Mouse (Mus musculus) lung, adult 10 weeks (tissue): Measurements from ENCODE around the gene Hoxb3. TPM values are rescaled to one million over a fixed set of nuclear protein-coding genes. Genes with fewer than 3 reads are reported as not detected.

Experiments used
- polyA plus RNA-seq: library from polyadenylated mRNA; stranded (reverse); fragments of 350-450 nt; fragmentation: Illumina TruSeq; extraction: RNeasy Lipid Tissue Mini Kit (QIAGEN cat#74804); gene quantifications from one replicate; pipeline ENCODE4 v1.2.3, GENCODE M21; 2014; ENCODE audit warnings: low read depth, low replicate concordance; ENCODE audit not compliant: insufficient read depth

Gene Hoxb3
- polyA plus RNA-seq: 2.9 TPM

DNA sequence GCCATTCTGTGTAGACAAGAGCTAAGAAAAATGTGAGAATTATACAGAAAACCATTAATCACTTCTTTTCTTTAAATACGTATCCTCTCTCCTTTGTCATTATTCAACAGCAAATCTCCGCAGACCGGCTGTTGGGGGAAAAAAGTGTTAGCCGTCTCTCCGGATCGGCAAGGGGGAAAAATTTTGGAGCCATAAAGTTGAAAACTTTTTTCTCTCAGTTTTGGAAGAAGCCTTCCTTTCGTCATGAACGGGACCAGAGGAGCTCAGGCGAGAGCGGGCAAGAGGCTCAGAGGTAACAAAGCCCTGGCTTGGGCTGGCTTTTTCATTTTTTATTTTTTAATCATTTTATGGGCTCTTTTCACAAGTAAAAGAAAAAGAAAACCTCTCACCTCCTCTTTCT is at the start of gene Hoxb3:
TSS of gene Hoxb3 (plus strand) at position 173 of the 400 bp plus-strand sequence.

DNA sequence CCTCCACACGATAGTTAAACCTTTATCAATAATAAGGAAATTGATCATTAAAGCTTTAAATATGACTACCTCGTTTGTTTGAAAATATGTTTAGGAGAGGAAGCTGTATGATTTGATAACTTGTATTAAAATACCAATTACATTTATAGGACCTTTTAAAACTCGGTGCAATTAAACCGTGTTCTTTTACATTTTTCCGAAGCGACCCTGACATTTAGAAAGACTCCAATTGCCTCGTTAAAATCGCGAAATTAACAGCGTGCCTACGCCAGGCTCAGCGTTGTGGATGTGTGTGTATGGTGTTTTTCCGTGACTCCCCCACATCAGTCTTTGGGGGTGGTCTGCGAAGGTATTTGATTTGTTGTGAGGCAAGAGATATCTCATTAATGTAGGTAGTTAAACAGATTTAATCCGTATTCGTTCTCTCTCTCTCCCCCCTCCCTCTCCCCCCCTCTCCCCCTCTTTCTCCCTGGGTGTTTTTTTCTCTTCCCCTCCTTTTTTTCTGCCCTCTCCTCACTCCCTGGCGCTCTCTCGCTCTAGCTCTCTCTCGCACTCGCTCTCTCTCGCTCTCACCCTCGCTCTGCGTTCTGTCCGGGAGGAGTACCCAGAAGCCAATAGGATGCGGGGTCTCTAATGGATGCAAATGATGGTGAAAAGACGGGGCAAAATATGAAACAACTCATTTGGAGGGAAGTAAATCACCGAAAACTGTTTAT is 41.1 kb upstream of the Hoxb3 start, which contains the start of gene Hoxb8:
TSS of gene Hoxb8 (plus strand) at position 51 of the 716 bp plus-strand sequence.

DNA sequence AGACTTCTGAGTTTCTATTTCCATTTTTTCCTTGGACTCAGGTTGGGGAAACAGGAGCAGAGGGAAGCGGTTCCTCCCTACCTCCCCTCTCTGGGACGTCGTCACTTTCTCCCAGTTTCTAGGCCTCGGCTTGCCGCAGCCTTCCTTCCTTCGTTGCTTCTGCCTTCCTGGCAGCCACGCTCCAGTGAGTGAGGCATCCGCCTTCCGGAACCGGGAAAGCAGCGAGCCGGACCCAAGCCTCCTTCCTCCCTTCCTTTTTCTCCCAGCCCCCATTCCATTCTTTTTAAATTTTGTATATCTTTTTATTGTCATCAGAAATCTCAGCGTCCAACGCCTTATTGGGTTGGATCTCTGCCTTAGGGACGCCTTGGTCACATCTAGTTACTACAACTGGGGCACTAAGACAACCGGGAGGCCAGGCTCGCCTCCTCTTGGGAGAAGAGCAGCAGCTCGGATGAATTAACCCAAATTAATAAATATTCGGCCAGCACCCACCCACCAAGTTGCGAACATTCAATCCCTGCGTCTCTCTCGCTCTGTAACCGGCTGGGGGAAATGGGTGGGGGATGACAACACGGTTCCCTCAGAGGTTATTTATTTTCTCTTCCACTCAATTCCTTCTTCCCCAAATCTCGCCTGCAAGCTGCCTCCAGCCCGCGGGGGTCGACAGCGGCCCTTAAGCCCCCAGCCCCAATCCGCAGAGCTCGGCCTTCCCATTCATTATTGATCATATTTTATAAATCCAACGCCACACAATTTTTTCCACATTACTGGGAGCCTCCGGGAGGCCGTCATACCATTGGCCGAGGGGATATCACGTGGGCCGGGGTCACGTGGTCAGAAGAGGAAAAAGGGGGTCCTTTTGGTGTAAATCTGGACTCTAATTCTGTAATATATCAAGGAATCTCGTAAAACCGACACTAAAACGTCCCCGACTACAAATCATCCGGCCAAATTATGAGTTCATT is 37.1 kb upstream of the Hoxb3 start, which contains the start of gene Hoxb7:
TSS of gene Hoxb7 (plus strand) at position 853 of the 968 bp plus-strand sequence.

DNA sequence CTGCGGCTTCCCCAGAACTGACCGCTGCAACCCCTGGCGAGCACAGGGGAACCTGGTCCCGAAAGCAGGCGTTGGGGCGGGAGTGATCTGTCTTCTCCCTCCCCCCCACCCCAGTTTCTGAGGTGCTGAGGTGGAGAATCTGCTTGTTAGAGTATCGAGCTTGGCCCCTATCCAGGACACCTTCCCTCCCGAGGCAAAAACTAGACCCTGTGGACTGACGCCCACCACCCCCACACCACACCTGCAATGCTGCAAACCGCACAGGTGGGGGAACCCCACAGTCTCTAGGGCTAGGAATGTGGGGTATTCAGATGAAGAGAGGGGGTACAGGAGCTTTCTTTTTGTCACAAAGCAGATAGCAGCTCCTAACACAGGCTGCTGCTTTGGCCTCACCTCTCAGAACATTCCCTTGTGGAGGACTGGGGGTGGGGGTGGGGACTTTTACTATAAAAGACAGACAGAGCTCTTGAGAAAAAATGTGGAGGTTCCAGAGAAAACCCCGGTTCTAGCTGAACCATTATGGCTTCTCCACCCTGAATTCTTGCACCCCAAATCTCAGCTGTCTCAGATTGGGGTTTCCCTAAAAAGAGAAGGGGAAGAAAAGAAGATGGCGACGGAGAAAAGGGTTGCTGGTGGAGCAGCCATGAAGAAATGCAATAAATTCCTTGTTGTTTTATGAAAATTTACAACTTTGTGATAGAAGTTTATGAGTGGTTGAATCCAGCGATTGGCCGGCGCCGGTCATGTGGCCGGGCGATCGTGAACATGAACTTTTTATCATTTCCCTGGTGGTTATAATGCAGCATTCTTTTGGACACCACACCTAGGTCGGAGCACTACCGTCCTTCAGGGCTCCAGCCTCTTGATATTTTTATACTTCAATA is 31.2 kb upstream of the Hoxb3 start, which contains the start of gene Hoxb6:
TSS of gene Hoxb6 (plus strand) at position 796 of the 884 bp plus-strand sequence.

DNA sequence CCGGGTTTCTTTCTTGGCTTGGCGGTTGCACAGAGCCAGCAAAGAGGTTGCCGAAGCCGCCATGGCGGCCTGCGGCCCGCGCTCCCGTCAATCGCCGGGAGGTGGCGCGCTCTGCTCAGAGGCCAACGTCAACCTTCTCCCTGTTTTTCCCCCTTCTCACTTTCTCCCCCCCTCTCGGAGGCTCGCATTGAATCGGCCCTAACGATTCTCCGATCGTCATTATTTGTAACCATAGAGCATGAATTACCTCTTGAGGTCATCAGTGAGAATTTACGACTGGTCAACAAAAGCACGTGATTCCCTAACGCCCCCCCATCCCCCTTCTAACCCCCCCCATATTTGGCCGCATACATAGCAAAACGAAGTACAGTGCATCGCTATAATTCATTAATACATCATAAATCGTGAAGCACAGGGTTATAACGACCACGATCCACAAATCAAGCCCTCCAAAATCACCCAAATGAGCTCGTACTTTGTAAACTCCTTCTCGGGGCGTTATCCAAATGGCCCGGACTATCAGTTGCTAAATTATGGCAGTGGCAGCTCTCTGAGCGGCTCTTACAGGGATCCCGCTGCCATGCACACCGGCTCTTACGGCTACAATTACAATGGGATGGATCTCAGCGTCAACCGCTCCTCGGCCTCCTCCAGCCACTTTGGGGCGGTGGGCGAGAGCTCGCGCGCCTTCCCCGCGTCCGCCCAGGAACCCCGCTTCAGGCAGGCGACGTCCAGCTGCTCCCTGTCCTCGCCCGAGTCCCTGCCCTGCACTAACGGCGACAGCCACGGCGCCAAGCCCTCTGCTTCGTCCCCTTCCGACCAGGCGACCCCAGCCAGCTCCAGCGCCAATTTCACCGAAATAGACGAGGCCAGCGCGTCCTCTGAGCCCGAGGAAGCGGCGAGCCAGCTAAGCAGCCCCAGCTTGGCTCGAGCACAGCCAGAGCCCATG is 19.7 kb upstream of the Hoxb3 start, which contains the start of gene Hoxb5:
TSS of gene Hoxb5 (plus strand) at position 186 of the 949 bp plus-strand sequence.

DNA sequence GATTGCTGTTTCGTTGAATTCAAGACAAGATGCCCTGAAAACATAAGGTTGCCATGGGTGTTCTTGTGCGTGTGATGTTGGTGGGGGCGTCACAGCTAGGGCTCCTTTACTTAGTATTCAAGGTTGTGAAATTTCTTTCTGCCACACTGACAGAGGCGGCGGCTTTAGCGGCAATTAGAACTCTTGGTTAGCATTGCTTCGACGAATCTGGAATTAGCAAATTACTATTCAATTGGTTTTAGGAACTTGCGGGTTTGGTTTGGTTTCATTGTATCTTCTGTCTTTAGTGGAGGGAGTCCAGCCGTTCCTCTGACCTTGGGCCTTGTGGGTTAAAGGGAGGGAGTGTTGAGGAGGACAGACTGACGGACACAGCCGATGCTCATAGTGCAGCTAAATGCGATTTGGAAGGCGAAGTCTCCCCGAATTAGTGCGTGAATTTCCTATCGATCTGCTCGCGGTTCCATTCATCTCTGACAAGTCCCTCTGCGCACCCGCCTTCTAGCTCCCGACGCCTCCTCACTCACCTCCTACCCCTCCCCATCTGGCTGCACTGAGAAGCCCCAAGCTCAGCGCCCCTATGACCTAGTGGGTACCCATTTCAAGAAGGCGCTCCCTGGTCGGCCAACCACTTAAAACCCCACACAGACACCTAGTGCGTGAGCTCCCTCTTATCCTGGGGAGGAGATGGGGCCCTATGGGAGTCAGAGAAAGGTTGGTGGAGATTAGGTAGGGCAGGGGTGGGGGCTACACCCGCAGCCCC is 5.3 kb upstream of the Hoxb3 start, which contains the start of gene Hoxb4:
TSS of gene Hoxb4 (plus strand) at position 660 of the 760 bp plus-strand sequence.

DNA sequence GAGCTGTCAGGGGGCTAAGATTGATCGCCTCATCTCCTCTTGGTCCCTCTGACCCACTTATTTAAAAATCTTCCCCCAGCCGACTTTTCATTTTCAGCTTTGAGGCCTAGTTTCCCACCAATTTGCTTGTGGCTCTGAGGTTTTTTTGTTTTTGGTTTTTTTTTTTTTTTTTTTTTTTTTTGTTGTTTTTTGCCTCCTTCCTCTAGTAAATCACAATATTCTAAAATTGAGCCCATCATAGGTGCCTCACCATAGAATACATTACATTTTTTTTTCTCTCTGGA is 27.2 kb downstream of the Hoxb3 start, which contains the start of gene Hoxb2:
TSS of gene Hoxb2 (plus strand) at position 185 of the 284 bp plus-strand sequence.

DNA sequence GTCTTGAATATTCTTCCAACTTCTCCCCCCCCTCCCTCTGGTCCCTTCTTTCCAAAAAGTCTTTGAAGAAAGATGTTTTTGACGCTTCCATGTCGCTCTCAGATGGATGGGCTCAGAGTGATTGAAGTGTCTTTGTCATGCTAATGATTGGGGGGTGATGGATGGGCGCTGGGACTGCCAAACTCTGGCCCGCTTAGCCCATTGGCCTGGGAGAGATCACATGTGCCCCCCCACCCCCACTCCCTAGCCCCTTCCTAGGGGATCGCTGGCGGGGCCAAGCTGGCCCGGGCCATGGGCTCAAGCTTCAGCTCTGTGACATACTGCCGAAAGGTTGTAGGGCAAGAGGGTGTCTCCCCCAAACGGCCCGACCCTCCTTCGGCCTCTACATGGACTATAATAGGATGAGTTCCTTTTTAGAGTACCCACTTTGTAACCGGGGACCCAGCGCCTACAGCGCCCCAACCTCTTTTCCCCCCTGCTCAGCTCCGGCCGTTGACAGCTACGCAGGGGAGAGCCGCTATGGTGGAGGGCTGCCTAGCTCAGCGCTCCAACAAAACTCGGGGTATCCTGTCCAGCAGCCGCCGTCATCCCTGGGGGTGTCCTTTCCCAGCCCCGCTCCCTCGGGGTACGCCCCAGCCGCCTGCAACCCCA is 42.4 kb downstream of the Hoxb3 start, which contains the start of gene Hoxb1:
TSS of gene Hoxb1 (plus strand) at position 312 of the 651 bp plus-strand sequence.

Other genes starting within 250 kb of the Hoxb3 start
- 235 TPM for gene Atp5g1, start 247.7 kb upstream of the Hoxb3 start, polyA plus RNA-seq
- 0.70 TPM for gene Calcoco2, start 211.4 kb upstream of the Hoxb3 start, polyA plus RNA-seq
- 1.8 TPM for gene Ttll6, start 189.5 kb upstream of the Hoxb3 start, polyA plus RNA-seq
- not detected for gene Hoxb13, start 129.0 kb upstream of the Hoxb3 start, polyA plus RNA-seq
- gene Hoxb9, start 51.9 kb upstream of the Hoxb3 start, polyA plus RNA-seq: not detected
- 0.17 TPM for gene Hoxb8, start 41.4 kb upstream of the Hoxb3 start, polyA plus RNA-seq
- 1.9 TPM for gene Hoxb7, start 36.7 kb upstream of the Hoxb3 start, polyA plus RNA-seq
- gene Hoxb6, start 30.9 kb upstream of the Hoxb3 start, polyA plus RNA-seq: 6.4 TPM
- gene Hoxb5, start 20.0 kb upstream of the Hoxb3 start, polyA plus RNA-seq: 14.2 TPM
- 4.7 TPM for gene Hoxb4, start 5.1 kb upstream of the Hoxb3 start, polyA plus RNA-seq
- gene Hoxb2, start 27.2 kb downstream of the Hoxb3 start, polyA plus RNA-seq: 9.5 TPM
- gene Hoxb1, start 42.4 kb downstream of the Hoxb3 start, polyA plus RNA-seq: not detected
- gene Skap1, start 141.3 kb downstream of the Hoxb3 start, polyA plus RNA-seq: 8.4 TPM